Mouse (Mus musculus): Measurements from ENCODE around the gene Wdr95.

Gene Wdr95

DNA sequence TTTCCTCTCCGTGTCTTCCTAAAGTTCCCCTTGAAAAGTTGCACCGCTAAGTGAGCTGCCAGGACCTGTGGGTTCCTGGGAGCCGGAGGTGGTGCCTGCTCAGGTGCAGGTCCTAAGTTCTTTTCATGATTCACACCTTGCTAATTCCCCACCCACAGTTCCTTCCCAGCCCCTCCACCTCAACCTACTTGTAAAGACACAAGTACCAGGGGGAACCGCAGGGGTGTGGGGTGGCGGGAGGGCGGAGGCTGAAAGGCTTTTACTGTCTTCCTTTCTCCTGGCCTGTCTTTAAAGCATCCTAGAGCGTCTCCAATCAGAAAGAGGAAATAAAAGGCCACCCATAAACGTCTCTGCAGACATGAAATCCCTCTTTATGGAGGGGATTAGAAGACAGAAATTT lies 55.0 kb downstream of the Wdr95 start:
- no peak for DNase-seq

DNA sequence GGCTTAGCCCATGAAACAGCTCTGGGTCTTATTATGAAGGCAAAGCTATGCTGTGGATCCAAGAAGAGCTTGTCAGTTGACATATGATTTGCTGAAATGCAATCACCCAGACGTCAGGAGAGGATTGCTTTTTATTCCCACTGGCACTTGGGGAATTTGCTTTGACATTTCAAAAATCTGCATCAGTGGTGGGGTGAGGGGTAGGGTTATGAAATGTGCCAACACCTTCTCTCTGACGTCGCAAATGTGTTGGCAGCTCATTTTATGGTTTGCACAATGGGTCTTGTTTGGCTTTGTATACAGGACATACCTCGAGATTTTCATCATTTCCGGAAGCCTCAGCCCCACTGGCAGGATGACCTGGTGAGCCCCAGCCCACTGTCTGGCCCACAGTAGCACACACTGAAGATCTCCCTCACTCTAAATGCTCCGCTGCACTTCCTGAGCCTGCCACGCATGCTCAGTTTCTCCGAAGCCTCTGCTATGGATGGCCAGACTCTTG lies 55.7 kb downstream of the Wdr95 start:
- no peak for DNase-seq

DNA sequence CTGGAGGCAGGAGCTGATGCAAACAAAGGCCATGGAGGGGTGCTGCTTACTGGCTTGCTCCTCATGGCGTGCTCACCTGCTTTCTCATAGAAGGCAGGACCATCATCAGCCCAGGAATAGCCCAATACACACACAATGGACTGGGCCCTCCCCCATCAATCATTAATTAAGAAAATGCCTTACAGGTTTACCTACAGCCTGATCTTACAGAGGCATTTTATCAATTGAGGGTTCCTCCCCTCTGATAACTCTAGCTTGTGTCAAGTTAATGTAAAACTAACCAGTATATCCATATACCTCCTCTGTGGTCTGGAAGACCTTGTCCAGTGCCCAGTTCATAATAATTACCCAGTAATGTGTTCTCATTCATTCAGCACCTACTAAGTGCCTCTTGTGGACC lies 56.8 kb downstream of the Wdr95 start:
- no peak for DNase-seq

DNA sequence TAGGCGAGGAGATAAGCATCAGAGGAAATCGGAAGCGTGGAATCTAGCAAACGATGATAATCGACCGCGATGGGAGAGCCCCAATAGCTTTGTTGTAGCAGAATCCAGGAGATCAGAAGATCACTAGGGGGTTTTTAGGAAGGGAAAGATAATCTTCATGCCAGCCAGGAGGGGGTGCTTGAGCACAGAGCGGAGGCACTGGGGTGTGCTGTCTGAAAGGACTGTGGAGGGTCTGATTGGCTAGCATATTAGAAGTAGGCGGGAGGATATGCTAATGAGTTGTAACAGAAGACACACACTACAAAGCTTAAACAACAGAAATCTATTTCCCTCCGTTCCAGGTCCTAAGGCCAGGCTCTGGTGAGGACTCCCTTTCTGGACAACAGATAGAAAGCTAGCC lies 57.4 kb downstream of the Wdr95 start:
- peak; percentile 18 for DNase-seq

DNA sequence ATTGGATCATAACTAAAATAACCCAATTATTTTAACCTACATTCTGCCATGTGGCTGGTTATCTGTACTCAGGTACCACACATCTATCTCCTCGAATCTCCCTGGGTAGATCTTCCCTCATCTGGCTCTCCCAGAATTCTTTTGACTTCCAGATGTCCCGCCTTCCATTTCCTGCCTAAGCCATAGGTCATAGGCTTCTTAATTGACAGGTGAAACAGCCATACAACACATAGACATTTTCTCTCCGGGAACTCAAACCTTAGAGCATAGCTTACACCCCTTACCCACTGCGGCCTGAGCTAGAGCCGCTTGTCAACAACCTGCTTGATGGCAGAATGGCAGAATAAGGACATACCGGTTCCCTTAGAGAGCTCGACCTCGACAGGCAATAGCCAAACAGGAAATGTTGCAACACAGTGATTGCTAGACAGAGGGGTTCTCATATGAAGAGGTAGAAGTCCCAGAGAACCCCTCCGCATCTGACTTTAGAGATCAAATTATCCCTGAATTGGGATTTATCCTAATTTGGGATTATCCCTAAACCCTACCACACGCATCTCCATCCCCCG lies 58.9 kb downstream of the Wdr95 start:
- DNase-seq: no peak

DNA sequence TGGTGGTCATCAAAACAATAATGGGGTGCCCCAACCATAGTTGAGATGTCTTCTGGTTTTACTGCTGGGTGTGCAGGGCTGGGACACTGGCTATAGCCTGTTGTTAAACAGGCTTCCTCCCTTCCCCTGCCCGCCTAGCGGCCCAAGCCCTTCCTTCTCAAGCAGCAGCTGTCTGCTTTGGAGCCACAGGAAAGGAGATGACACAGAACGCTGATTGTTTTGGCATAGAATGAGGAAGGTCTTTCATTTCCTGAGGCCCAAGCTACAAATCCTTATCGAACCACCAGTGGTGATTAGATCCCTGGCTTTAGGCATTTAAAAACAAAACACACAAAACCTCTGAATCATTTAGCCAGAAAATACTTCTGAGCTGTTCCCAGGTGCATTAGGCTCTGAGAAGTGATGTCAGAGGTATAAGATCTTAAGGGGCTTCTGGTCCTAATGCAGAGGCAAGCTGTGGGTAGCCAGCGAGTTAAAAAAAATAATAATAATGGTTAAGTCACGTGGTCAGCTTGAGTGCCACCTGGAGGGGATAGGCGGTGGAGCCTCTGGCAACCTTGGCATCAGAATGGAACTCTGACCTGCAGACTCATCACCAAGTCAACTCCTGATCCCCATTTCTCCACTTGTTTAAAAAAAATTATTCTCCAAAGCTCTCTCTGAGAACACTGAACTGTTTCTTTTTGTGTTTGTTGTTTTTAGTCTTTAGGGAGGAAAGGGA lies 60.5 kb downstream of the Wdr95 start:
- peak; percentile 15 for DNase-seq

DNA sequence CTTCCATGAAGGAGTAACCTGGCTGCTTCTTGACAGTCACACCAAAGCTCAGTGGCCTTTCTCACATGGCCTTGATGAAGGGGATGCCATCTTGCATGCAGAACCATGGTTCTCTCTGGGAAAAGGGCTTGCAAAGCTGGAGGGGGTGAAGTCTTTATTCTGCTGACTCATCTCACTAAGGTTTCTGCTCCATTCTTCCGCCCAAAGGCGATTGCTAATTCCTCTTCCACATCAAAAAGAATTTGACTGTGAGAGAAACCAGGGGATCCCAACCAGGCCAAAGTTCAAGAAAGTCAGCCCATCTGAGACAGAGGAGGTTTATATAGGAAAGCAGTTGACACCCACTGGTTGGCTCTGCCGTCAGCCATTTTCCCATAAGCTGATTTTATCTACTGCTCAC lies 61.5 kb downstream of the Wdr95 start:
- DNase-seq: no peak

DNA sequence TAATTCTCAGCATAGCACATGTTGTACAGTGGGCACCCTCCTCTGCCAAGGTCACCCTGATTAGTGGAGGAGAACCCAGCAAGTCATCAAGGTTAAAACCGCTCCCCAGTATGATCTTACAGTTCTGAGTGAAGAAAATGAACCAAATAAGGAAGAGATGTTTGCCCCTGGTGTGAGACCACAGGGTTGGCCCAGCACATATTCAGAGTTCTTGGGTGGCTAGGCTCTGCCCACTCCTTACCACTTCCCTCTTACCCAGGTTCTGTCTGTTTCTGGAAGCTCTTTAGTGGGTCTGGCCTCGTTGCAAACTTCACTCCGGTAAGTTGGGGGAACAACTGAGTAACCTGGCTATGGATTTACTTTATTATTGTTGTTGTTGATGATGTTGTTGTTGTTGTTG lies 65.7 kb downstream of the Wdr95 start:
- DNase-seq: no peak

DNA sequence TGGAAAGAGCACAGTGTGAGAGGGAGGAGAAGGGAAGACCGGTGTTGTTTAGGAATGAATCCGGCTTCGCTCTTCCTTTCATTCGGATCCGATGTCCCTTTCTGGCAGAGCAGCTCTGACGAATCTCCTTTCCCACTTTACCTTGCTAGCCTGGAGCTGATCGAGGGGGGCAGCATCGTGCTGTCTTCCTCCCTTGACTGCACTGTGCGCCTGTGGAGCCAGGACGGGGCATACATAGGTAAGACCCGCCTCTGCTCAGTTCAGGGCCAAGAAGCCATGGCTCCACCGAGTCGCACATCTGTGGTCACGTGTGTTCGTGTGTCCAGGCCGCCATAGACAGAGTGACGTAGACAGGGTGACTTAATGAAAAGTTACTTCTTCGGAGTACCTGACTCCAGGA lies 68.9 kb downstream of the Wdr95 start:
- DNase-seq: no peak

DNA sequence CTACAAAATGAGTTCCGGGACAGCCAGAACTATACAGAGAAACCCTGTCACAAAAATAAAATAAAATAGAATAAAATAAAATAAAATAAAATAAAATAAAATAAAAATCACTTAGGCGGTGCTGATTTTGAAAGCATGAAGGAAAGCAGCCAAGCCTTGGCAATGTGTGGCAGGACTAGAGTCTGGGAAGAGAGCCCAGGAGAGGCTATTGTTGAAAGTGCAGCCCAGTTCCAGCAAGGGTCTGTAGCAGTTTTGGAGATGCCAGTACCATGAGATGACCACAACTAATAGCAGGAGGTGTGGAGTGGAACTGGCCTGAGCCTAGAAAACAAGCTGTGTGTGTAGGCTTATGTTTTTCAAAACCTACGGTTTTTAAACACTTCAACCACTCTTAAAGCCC lies 73.5 kb downstream of the Wdr95 start:
- DNase-seq: no peak

DNA sequence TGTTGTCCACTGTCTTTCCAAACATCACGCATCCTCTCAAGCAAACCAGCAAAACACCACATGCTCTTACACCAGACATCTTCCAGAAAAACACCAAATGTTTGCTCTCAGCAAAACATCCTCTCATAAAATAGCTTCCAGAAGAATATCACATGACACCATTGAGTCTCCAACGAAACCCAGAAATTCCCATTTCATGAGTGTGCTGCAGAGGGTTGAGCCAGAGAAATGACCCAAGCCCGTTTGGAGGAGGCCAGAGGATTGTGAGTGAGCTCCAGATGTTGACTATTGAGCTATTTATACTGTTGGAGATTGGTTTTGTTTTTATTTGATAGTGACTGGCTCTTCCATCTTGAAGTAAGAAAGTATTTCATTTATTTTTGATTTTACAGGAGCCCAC lies 74.8 kb downstream of the Wdr95 start:
- no peak for DNase-seq

DNA sequence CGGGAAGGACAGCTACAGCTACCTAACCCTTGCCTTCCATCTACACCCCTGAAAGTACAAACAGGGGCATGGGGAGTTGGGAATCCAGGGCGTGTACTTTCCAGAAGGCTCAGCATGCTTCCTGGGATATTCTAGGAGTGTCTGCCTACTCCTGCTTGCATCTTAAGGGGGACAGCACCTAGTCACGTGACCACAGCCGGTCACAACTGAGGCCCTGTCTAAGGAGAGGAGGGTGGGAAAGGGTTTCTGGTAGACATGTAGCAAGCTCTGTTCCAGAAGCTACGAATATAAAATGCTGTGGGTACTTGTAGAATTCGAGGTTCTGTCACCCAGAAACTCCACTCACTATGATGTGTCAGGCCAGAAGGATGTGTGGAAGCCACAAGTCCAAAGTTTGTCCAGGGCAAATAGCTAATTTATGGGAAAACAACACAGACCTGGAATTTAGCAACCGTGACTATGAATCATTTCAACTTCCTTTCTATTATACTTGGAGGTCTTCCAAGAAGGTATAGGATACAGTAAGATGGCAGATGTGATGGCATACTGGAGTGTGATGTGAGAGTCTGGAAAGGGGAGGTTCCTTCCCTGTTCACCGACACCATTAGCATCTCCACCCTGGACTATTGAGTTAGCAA lies 78.7 kb downstream of the Wdr95 start:
- no peak for DNase-seq

DNA sequence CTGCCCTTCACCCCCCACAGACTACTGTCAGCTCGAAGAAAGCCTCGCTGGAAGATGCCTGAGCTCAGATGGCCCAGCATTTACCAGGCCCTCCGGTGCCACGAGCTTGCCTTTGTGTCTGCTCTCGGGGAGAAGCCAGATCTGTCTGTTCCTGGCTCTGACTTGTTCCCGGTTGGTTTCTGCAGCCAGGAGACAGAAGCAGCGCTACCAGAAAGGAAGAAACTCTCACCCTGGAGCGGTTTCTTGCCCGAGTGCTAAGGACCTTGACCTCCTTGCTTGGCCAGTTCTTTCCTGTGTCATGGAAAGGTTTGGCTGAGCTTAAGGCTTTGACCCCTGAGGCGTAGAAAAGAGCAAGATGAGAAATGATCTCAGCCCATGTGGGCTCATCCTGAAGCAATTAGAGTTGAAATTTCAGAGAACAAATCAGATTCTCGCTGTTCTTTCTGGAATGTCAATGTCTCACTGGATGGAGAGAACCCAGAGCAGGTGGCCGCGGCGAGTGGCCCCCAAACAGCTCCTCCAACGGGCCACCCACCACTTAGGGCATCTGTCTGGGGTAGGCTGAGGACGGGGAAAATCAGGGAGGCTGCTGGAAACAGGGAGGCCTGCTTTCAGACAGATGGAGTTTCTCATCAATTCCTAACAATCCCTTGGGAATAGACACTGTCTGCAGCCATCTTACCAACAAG lies 83.1 kb downstream of the Wdr95 start:
- DNase-seq: peak; percentile 66

DNA sequence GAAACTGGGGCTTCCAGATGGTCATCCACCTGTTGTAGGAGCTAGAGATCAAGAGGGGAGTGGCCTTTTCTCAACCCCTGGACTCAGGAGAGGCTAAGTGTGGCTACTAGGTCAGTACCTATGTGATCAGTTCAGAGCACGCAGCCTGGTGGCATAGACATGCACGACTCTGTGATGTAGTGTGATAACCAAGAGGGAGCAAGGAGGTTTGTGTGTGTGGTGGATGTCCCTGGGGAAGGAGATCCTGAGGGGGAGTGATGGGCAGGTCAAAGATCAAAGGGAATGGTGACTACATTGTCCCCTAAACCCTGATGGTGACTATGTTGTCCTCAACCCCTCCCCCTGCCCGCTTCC lies 83.7 kb downstream of the Wdr95 start:
- no peak for DNase-seq

DNA sequence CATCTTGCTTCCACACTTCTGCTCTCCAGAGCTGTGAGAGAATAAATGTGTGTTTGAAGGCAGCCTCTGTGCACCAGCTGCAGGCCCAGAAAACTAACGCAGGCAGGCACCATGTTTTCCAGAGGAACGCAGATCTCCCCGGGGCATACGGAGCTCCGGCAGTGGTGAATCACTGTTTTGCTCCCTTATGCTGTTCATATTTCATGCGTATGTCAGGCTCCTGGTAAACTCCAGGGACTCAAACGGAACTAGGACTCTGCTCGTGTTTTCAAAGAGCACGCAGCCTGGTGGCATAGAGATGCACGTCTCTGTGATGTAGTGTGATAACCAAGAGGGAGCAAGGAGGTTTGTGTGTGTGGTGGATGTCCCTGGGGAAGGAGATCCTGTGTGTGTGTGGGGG lies 84.3 kb downstream of the Wdr95 start:
- no peak for DNase-seq

DNA sequence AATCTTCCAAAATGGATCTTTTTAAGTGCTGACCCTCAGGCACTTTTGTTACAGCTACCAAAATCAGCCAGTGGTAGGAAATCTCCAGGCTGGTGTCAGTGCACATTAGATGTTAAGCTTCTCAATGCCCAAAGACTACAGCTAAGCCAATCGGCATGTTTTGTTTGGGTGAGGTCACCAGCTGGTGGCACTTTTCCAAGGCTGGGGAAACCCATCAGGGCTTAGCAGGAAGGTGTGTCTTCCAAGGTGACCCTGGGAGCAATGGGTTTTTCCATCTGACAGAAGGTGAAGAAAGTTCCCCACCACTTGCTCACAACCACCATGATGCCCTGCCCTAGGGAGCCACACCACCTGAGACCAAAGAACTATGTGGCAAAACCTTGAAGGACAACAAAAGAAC lies 87.7 kb downstream of the Wdr95 start:
- peak; percentile 64 for DNase-seq

DNA sequence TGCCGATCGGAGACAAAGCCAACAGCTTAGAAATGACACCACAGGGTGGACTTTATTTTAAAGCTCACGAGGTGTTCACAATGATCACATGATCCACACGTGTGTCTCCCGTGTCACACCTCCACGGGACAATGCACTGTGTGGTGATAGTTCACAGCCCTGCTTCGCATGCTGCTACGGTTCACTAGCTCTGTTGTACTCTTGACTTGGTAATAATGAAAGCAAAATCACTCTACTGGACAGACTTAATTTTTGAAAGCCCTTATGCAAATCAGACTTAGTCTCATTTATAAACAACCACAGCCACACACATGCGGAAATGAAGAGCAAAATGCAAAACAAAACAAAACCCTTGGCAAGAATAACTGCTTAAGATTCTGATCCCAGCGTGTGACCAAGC lies 88.3 kb downstream of the Wdr95 start:
- DNase-seq: peak; percentile 71

DNA sequence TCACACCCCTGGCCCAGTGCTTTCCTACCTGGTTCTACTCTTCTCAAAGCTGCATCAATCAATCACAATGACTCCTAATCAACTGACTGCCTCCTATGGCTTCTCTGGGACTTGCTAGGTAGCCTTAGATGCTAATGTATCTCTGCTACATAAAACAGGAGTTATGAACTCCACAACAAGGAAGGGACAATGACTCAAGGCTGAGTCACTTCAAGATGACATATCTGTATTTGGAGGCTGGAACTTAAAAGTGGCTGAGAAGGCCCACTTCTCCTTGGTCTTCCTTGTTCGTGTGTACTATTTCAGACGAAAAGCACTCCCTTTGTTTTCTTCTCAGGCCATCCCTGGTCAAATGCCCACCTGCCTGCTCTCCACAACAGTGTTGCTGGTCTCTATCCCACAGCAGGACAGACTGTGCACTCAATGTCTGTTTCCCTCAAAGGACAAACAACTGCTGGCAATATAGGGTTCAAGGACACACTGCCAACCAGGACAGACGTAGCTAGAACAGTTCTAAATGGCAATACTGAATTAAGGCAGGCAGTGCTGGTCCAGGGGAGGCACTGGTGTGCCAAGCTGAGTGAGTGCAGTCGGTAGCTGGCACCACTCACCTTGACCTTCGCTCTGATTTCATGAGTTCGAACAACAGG lies 89.4 kb downstream of the Wdr95 start:
- no peak for DNase-seq

DNA sequence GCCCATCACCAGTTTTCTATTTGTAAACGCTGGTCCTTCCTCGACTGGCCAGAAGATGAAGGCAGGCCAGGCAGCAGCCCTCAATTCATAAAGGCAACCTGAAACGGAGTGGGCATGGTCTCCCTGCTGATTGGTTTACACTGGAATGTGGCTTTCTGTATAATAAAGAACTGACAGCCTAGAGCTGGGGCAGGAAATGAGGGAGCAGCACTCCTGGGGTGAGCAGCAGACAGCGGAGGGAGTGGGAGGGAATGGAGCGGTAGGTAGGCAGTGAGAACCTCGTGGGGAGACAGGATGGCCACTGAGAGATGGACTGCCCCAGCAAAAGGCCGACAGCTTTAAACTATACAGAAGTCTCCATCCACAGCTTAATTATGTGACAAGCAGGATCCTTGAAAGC lies 93.7 kb downstream of the Wdr95 start:
- peak; percentile 38 for DNase-seq

DNA sequence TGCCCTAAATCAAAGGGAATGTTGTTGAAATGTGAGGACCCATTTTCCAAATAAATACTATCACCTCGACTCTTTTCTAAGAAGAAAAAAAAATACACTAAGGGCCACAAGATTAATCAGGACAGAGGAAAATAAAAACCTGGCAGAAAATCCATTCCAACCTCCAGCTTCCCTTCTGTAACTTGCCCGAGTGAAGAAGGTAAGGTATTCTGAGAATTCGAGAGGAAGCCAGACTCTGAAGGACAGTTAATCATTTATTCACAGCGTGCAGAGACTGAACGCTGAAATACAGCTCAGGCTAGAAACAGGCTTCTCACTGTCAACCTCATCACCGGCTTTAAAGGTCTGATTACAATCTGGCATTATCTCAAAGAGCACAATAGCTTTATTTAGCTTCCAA lies 94.2 kb downstream of the Wdr95 start:
- peak; percentile 66 for DNase-seq

DNA sequence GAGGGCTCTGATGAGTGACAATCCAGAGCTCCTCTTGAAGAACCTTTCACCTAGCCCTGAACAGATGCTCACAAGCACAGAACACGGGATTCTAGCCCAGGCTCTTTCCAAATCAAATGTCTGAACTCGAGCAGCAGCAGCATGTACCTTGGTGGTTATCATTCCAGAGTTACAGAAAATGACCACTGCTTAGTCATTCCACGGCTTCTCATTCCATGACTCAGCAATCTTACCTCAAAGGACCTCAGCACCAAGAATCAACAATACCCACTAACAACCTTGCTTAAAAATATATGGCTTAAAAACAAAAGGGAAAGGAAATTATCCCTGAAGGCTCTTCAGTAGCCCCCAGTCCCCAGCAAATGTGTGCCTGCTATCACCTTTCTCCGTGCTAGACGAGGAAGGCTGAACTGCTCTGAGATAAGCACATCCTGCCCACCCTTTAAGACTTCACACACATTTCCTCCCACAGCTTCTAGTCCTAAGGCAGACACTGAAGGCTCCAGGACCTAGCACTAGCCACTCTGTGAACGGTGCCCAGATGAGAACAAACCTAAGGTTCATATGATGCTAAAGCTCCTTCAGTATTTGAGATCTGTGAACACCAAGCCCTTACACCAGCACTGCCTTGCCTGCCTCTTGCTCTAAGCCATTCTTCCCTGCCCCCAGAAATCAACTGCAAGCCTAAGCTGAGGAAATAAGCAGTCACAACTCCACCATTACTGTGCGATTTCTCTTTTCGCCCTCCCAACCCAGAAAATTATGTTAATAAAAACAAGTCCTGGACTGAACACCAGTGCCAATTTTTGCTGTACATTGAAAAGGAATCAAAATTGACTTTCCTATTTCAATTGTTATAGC lies 95.6 kb downstream of the Wdr95 start:
- DNase-seq: peak; percentile 34

DNA sequence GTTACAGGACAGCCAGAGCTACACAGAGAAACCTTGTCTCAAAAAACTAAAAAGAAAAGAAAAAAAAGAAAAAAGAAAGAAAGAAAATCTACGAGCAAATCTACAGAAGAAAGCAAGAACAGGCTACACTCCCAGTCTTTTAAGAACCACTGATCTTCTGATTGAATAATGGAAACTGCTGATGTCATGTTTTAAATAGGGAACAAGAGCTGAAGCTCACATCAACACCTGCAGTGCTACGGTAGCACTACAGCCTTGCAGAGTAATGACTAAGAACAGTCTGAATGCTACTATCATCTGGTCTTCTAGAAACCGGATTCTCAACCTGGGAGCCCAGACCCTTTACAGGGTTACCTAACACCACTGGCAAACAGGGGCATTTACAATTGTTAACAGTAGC lies 97.1 kb downstream of the Wdr95 start:
- DNase-seq: no peak
